Mouse (Mus musculus) lung, postnatal 0 days (tissue): ENCODE results near the gene Lrrc61. TPM values are rescaled to one million over a fixed set of nuclear protein-coding genes. Genes with fewer than 3 reads are reported as not detected.
A peak's percentile ranks its signal among the peaks of the same experiment; 100 is the strongest.

Source experiments
- ATAC-seq: fragments of 200-750 bp; cut with Nextera tagmentation; 2 replicates; pipeline ENCODE4 v1.8.0; 2017; ENCODE audit warnings: moderate library complexity
- DNase-seq: peaks from one replicate; pipeline ENCODE4 v3.0.0-alpha.2; 2016; ENCODE audit warnings: low spot score
- H3K27ac ChIP-seq: fragments of 300-500 bp; sonication (generic); 2 replicates; pipeline ENCODE4 v1.5.1; 2014; ENCODE audit warnings: antibody characterized with exemption, mild to moderate bottlenecking, low read length, mixed read lengths
- H3K27me3 ChIP-seq: fragments of 300-500 bp; sonication (generic); replicated peaks from 2 replicates; pipeline ENCODE4 v1.6.1; 2014; ENCODE audit warnings: low read length, mixed read lengths; ENCODE audit not compliant: insufficient read depth
- H3K36me3 ChIP-seq: fragments of 300-500 bp; sonication (generic); 2 replicates; pipeline ENCODE4 v1.6.1; 2014; ENCODE audit warnings: low read length, mixed read lengths; ENCODE audit not compliant: insufficient read depth
- H3K4me1 ChIP-seq: fragments of 300-500 bp; sonication (generic); 2 replicates; pipeline ENCODE4 v1.6.1; 2014; ENCODE audit warnings: antibody characterized with exemption, low read depth, low read length, mixed read lengths; ENCODE audit not compliant: insufficient read depth
- H3K4me2 ChIP-seq: fragments of 300-500 bp; sonication (generic); replicated peaks from 2 replicates; pipeline ENCODE4 v1.6.1; 2014; ENCODE audit warnings: low read depth, mild to moderate bottlenecking, low read length, moderate library complexity, mixed read lengths
- H3K4me3 ChIP-seq: fragments of 300-500 bp; sonication (generic); 2 replicates; pipeline ENCODE4 v1.5.1; 2014; ENCODE audit warnings: low read depth, low read length
- H3K9ac ChIP-seq: fragments of 300-500 bp; sonication (generic); replicated peaks from 2 replicates; pipeline ENCODE4 v1.6.1; 2014; ENCODE audit warnings: low read depth, mild to moderate bottlenecking
- H3K9me3 ChIP-seq: fragments of 300-500 bp; sonication (generic); 2 replicates; pipeline ENCODE4 v1.6.1; 2016; ENCODE audit warnings: low read length, mixed read lengths
- CTCF ChIP-seq: IDR thresholded peaks from 2 replicates; pipeline ENCODE4 v1.5.1; 2016; ENCODE audit warnings: antibody characterized with exemption, mild to moderate bottlenecking
- EP300 ChIP-seq: IDR thresholded peaks from 2 replicates; pipeline ENCODE4 v1.6.1; 2016; ENCODE audit warnings: antibody characterized with exemption, mild to moderate bottlenecking, control low read depth
- WGBS: fragments of 180-500 bp; shearing (Covaris S2); extraction: QIAGEN DNeasy Blood & Tissue Kit; methylation state at CpG from one replicate; pipeline ENCODE4 v1.1.7; 2014; 5-methylcytosine and 5-hydroxymethylcytosine counted together
- polyA plus RNA-seq: library from polyadenylated mRNA; unstranded; fragments of >200 nt; fragmentation: Nextera tagmentation; extraction: Ambion mirVana; gene quantifications from 2 replicates; pipeline ENCODE4 v1.2.1, GENCODE M21; 2015

The Lrrc61 gene
- polyA plus RNA-seq, 1 experiment from 2014 or later: 4.2 TPM

- WGBS: 12% methylated on average over 5 of the region's 5 CpGs
- Histone ChIP-seq H3K9me3 (no peaks in the 10 kb centered on the region), H3K36me3 (no peaks in the 10 kb centered on the region), H3K27me3 (no peaks in the 10 kb centered on the region), H3K4me2 (no peak overlapping the region), H3K4me1 (no peaks in the 10 kb centered on the region), H3K9ac (no peak overlapping the region), H3K4me3 (no peak overlapping the region), H3K27ac (peak overlapping the region; percentile 60; the same call in 1 of the 2 replicates)
- TF ChIP-seq EP300 (0 out of 2 replicates have a peak, but pooled peaks have one; percentile 16), CTCF (no peak)
- peak; percentile 86 for ATAC-seq
- DNase-seq: peak; percentile 76
These were observed 24.6 kb downstream of the Lrrc61 start for GRCm38 (mm10) chr6:48579215-48579648.

GRCm38 (mm10) chr6:48581257-48581656, 26.7 kb downstream of the Lrrc61 start:
- Histone ChIP-seq H3K27ac (no peak overlapping the region), H3K4me2 (no peak overlapping the region), H3K9ac (no peak overlapping the region), H3K4me1 (no peaks in the 10 kb centered on the region), H3K4me3 (no peak overlapping the region), H3K9me3 (no peaks in the 10 kb centered on the region), H3K36me3 (no peaks in the 10 kb centered on the region), H3K27me3 (no peaks in the 10 kb centered on the region)
- TF ChIP-seq EP300 (no peak), CTCF (no peak)
- ATAC-seq: no peak
- 34% methylated on average over 3 of the region's 3 CpGs for WGBS
- DNase-seq: no peak

GRCm38 (mm10) chr6:48582037-48582436, 27.4 kb downstream of the Lrrc61 start:
- Histone ChIP-seq H3K27me3 (no peaks in the 10 kb centered on the region), H3K9me3 (no peaks in the 10 kb centered on the region), H3K4me1 (no peaks in the 10 kb centered on the region), H3K4me2 (no peak overlapping the region), H3K4me3 (no peak overlapping the region), H3K36me3 (no peaks in the 10 kb centered on the region), H3K9ac (no peak overlapping the region), H3K27ac (no peak overlapping the region)
- WGBS: 71% methylated on average over 3 of the region's 3 CpGs
- peak; percentile 84 for TF ChIP-seq CTCF
- no peak for TF ChIP-seq EP300
- DNase-seq (peak; percentile 65), ATAC-seq (0 out of 2 replicates have a peak, but pooled peaks have one; percentile 11)

- no peak within 1 kb of the TSS for H3K9ac ChIP-seq
- H3K9me3 ChIP-seq: no peaks in the 10 kb centered on the region
- WGBS: 14% methylated on average over 6 of the region's 6 CpGs
- no peak within 1 kb of the TSS for H3K4me3 ChIP-seq
- H3K4me1 ChIP-seq: peaks cover 8% of the 10 kb centered on the region; the same call in 1 of the 2 replicates
- DNase-seq (no peak), ATAC-seq (no peak)
- no peak within 1 kb of the TSS for H3K27ac ChIP-seq
- H3K27me3 ChIP-seq: no peaks in the 10 kb centered on the region
- no peak for TF ChIP-seq EP300
- TF ChIP-seq CTCF: no peak
- no peaks in the 10 kb centered on the region for H3K36me3 ChIP-seq
- no peak within 1 kb of the TSS for H3K4me2 ChIP-seq
These were observed 34.7 kb downstream of the Lrrc61 start, which contains the start of gene Gm45021 for GRCm38 (mm10) chr6:48589194-48589750. Gene Gm45021 (plus strand): TSS chr6:48589610.

GRCm38 (mm10) chr6:48591221-48591845, 36.7 kb downstream of the Lrrc61 start:
- no peak for ATAC-seq
- DNase-seq: no peak
- H3K4me3 ChIP-seq: no peak overlapping the region
- H3K9ac ChIP-seq: no peak overlapping the region
- peaks cover 6% of the 10 kb centered on the region; the same call in 1 of the 2 replicates for H3K36me3 ChIP-seq
- H3K9me3 ChIP-seq: peaks cover under 1% of the 10 kb centered on the region; the same call in 1 of the 2 replicates
- H3K27me3 ChIP-seq: no peaks in the 10 kb centered on the region
- 86% methylated on average over 3 of the region's 3 CpGs for WGBS
- no peak overlapping the region for H3K4me2 ChIP-seq
- no peak overlapping the region for H3K27ac ChIP-seq
- H3K4me1 ChIP-seq: peaks cover 14% of the 10 kb centered on the region
- TF ChIP-seq CTCF (no peak), EP300 (no peak)

GRCm38 (mm10) chr6:48591871-48592270, 37.3 kb downstream of the Lrrc61 start:
- TF ChIP-seq CTCF (no peak), EP300 (no peak)
- DNase-seq (no peak), ATAC-seq (no peak)
- peaks cover 11% of the 10 kb centered on the region; the same call in 1 of the 2 replicates for H3K36me3 ChIP-seq
- no peaks in the 10 kb centered on the region for H3K27me3 ChIP-seq
- H3K4me1 ChIP-seq: peaks cover 14% of the 10 kb centered on the region
- 78% methylated on average over 6 of the region's 6 CpGs for WGBS
- no peak overlapping the region for H3K4me2 ChIP-seq
- no peak overlapping the region for H3K4me3 ChIP-seq
- H3K27ac ChIP-seq: no peak overlapping the region
- peaks cover 6% of the 10 kb centered on the region for H3K9me3 ChIP-seq
- H3K9ac ChIP-seq: no peak overlapping the region
